Mouse (Mus musculus) hindbrain, embryonic 14.5 days (tissue): ENCODE results near the gene Ypel5. TPM values are rescaled to one million over a fixed set of nuclear protein-coding genes. Genes with fewer than 3 reads are reported as not detected.

Experiments
- ATAC-seq: fragments of 200-750 bp; cut with Nextera tagmentation; 2 replicates; pipeline ENCODE4 v1.8.0; 2017; ENCODE audit warnings: moderate number of reproducible peaks, mild to moderate bottlenecking, moderate TSS enrichment, moderate library complexity; ENCODE audit not compliant: low FRiP score
- DNase-seq: peaks from one replicate; pipeline ENCODE4 v3.0.0-alpha.2; 2015; ENCODE audit warnings: low spot score
- H3K27ac ChIP-seq: fragments of 300-500 bp; sonication (generic); 2 replicates; pipeline ENCODE4 v1.5.1; 2014; ENCODE audit warnings: mild to moderate bottlenecking, moderate library complexity
- H3K27me3 ChIP-seq: fragments of 300-500 bp; sonication (generic); 2 replicates; pipeline ENCODE4 v1.6.1; 2014; ENCODE audit warnings: mild to moderate bottlenecking, low read length, mixed read lengths; ENCODE audit not compliant: control insufficient read depth, insufficient read depth
- H3K36me3 ChIP-seq: fragments of 300-500 bp; sonication (generic); replicated peaks from 2 replicates; pipeline ENCODE4 v1.6.1; 2014; ENCODE audit not compliant: control insufficient read depth, insufficient read depth
- H3K4me1 ChIP-seq: fragments of 300-500 bp; sonication (generic); replicated peaks from 2 replicates; pipeline ENCODE4 v1.6.1; 2014; ENCODE audit warnings: antibody characterized with exemption, low read length, mixed read lengths; ENCODE audit not compliant: control insufficient read depth, insufficient read depth
- H3K4me2 ChIP-seq: fragments of 300-500 bp; sonication (generic); replicated peaks from 2 replicates; pipeline ENCODE4 v1.6.1; 2014; ENCODE audit warnings: mild to moderate bottlenecking, moderate library complexity
- H3K4me3 ChIP-seq: fragments of 300-500 bp; sonication (generic); replicated peaks from 2 replicates; pipeline ENCODE4 v1.5.1; 2014; ENCODE audit warnings: mild to moderate bottlenecking, low read length
- H3K9ac ChIP-seq: fragments of 300-500 bp; sonication (generic); 2 replicates; pipeline ENCODE4 v1.6.1; 2014
- H3K9me3 ChIP-seq: fragments of 300-500 bp; sonication (generic); 2 replicates; pipeline ENCODE4 v1.6.1; 2016; ENCODE audit warnings: low read length; ENCODE audit not compliant: control insufficient read depth
- WGBS: fragments of 180-500 bp; shearing (Covaris S2); extraction: QIAGEN DNeasy Blood & Tissue Kit; methylation state at CpG from one replicate; pipeline ENCODE4 v1.1.7; 2014; 5-methylcytosine and 5-hydroxymethylcytosine counted together
- polyA plus RNA-seq: library from polyadenylated mRNA; unstranded; fragments of >200 nt; fragmentation: Nextera tagmentation; extraction: Ambion mirVana; gene quantifications from 2 replicates; pipeline ENCODE4 v1.2.1, GENCODE M21; 2014

The Ypel5 gene
- polyA plus RNA-seq, 1 experiment from 2014 or later = 118 TPM

DNA sequence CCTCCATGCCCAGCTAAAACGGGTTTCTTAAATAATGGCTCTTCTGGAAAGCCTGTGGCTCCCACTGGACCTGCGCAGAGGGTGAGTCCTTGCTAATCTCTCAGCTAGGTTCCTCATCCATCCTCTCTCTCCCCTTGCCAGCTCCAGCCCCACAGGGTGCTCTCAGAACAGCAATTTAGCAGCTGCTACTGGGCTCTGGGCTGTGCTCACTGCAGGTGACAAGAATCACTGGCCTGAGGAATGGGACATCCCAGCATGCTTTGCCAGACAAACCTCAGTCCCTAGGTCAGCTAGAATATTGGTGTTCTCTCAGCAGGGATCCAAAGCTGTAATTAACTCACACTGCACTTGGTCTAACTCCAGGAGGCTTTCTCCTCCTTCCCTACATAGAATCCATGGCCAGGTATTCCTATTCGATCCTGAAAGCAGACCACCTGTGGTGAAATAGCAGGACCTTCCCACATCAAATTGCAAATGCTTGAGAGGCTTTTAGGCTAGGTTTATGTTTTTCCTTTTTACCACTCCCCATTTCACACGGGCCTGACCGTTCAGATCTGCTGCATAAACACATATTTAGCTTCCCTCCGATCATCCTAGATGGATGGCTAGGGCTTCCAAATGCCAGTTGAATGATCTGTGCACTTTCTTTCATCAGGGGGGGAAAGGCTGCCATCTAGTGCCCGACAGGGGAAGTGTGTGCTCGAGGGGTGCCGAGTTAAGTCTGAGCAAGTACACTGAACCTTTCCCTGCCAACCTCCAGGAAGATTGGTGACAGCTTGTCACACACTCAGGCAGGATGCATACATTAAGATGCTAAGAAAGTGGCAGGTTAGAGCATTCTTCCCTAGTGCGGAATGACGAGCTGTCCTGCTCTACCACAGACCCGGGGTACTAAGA is 22.6 kb upstream of the Ypel5 start:
- DNase-seq = peak; percentile 73
- no peak overlapping the region for H3K4me3 ChIP-seq
- no peak overlapping the region for H3K9ac ChIP-seq
- peak; percentile 46; the same call in 1 of the 2 replicates for ATAC-seq
- 19% methylated on average over 12 of the region's 12 CpGs for WGBS
- no peaks in the 10 kb centered on the region for H3K4me1 ChIP-seq
- H3K27me3 ChIP-seq = no peaks in the 10 kb centered on the region
- H3K27ac ChIP-seq = no peak overlapping the region
- H3K36me3 ChIP-seq = no peaks in the 10 kb centered on the region
- H3K4me2 ChIP-seq = peak overlapping the region; percentile 9; the same call in 1 of the 2 replicates
- H3K9me3 ChIP-seq = no peaks in the 10 kb centered on the region

GRCm38 (mm10) chr17:72817574-72817973 is 18.7 kb upstream of the Ypel5 start:
- H3K4me3 ChIP-seq = no peak overlapping the region
- DNase-seq (no peak), ATAC-seq (no peak)
- WGBS = 85% methylated on average over 5 of the region's 5 CpGs
- no peaks in the 10 kb centered on the region for H3K27me3 ChIP-seq
- no peak overlapping the region for H3K4me2 ChIP-seq
- H3K36me3 ChIP-seq = no peaks in the 10 kb centered on the region
- H3K9me3 ChIP-seq = no peaks in the 10 kb centered on the region
- H3K9ac ChIP-seq = no peak overlapping the region
- no peaks in the 10 kb centered on the region for H3K4me1 ChIP-seq
- no peak overlapping the region for H3K27ac ChIP-seq

- Histone ChIP-seq H3K9ac (no peak overlapping the region), H3K36me3 (no peaks in the 10 kb centered on the region), H3K27ac (no peak overlapping the region), H3K27me3 (no peaks in the 10 kb centered on the region), H3K4me3 (no peak overlapping the region), H3K4me1 (no peaks in the 10 kb centered on the region), H3K4me2 (no peak overlapping the region), H3K9me3 (no peaks in the 10 kb centered on the region)
- WGBS = 80% methylated on average over 2 of the region's 2 CpGs
- ATAC-seq = no peak
- no peak for DNase-seq
Observed at GRCm38 (mm10) chr17:72819714-72820113, 16.5 kb upstream of the Ypel5 start.

DNA sequence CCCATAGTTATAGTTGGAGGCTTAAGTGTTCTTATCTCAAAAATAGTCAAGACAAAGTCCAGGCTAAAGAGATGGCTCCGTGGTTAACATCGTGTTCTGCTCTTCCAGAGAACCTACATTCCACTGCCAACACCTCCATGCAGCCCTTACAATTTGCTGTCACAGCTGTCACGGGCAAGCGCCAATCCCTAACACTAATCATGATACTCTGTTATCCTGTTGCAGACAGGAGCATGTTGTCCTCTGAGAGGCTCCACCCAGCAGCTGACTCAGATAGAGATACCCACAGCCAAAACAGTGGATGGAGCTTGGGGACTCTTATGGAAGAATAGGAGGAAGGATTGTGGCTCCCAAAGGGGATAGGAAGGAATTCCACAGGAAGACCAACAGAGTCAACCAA is 15.8 kb upstream of the Ypel5 start:
- no peaks in the 10 kb centered on the region for H3K36me3 ChIP-seq
- H3K4me1 ChIP-seq = no peaks in the 10 kb centered on the region
- no peak overlapping the region for H3K9ac ChIP-seq
- H3K27me3 ChIP-seq = no peaks in the 10 kb centered on the region
- ATAC-seq (no peak), DNase-seq (no peak)
- H3K4me3 ChIP-seq = no peak overlapping the region
- H3K4me2 ChIP-seq = no peak overlapping the region
- no peaks in the 10 kb centered on the region for H3K9me3 ChIP-seq
- no peak overlapping the region for H3K27ac ChIP-seq
- WGBS = 73% methylated on average over 4 of the region's 4 CpGs

DNA sequence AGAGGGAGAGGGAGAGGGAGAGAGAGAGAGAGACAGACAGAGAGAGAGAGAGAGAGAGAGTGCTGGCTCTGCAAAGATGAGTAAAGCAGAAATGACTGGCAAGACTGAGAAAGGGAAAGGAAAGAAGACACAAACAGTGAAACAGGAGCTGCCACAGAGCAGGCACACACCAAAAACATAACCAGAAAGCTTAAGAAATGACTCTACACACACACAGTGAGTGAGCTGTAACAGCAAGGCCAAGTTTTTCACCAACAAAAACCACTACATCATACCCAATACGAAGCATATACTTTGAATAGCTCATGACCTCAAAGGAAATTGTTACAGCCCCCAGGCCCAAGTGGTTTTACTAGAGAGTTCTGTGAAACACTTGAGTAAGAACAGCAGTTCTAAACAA is 14.3 kb upstream of the Ypel5 start:
- H3K27ac ChIP-seq = no peak overlapping the region
- H3K9me3 ChIP-seq = no peaks in the 10 kb centered on the region
- DNase-seq = no peak
- no peak overlapping the region for H3K9ac ChIP-seq
- no peak overlapping the region for H3K4me3 ChIP-seq
- ATAC-seq = no peak
- 70% methylated on average over 1 of the region's 1 CpGs for WGBS
- no peaks in the 10 kb centered on the region for H3K36me3 ChIP-seq
- H3K4me2 ChIP-seq = no peak overlapping the region
- H3K4me1 ChIP-seq = no peaks in the 10 kb centered on the region
- H3K27me3 ChIP-seq = no peaks in the 10 kb centered on the region

GRCm38 (mm10) chr17:72826916-72827534 is 9.2 kb upstream of the Ypel5 start:
- H3K4me1 ChIP-seq = no peaks in the 10 kb centered on the region
- ATAC-seq (no peak), DNase-seq (no peak)
- WGBS = 85% methylated on average over 3 of the region's 3 CpGs
- no peaks in the 10 kb centered on the region for H3K27me3 ChIP-seq
- H3K9ac ChIP-seq = no peak overlapping the region
- H3K4me3 ChIP-seq = no peak overlapping the region
- no peaks in the 10 kb centered on the region for H3K9me3 ChIP-seq
- H3K27ac ChIP-seq = no peak overlapping the region
- H3K36me3 ChIP-seq = no peaks in the 10 kb centered on the region
- no peak overlapping the region for H3K4me2 ChIP-seq

DNA sequence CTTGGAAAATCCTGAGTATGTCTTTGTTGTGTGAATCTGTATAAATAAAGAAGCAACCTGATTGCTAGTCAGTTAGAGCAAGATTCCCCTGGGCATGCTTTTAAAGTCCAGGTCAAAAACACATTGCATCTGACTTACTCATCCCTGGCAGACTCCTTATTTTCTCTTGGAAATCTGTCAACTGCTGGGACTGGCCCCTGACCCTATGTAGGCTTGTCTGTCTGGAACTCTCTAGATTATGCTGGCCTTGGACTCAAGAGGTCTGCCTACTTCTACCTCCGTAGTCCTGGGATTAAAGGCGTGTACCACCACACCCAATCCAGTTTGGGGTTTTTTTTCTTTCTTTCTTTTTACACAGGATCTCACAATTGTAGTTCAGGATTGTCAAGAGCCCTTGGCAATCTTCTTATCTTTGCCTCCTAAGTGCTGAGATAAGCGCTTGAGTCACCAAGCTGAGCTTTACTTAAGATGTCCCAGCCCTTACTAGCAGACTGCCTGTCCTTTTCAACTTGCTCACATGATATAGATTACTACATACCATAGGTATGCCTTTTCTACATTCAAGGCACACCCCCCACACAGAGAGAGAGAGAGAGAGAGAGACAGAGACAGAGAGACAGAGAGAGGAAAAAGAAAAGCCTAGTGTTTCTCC is 8.1 kb upstream of the Ypel5 start:
- H3K9ac ChIP-seq = no peak overlapping the region
- WGBS = 86% methylated on average over 3 of the region's 3 CpGs

DNA sequence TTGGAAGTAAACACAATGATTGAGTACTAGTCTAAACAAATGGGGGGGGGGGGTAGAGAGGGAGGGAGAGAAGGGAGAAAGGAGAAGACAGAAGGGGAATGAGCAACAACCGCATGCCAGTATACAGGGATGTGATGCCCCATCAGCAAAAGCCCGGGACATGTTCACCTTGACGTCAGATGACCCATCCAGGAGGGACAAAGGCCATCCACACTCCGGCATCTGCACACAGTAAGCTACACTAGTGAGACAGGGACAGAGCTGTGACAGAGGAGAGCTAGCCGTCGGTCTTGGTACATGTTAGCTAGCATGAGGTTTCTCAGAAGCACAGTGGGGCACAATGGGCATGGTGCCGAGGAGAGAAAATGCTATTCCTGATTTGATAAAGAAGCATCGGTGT is 7.6 kb upstream of the Ypel5 start:
- no peaks in the 10 kb centered on the region for H3K27me3 ChIP-seq
- H3K9me3 ChIP-seq = no peaks in the 10 kb centered on the region
- H3K4me2 ChIP-seq = no peak overlapping the region
- ATAC-seq (no peak), DNase-seq (no peak)
- no peaks in the 10 kb centered on the region for H3K36me3 ChIP-seq
- H3K9ac ChIP-seq = no peak overlapping the region
- H3K27ac ChIP-seq = no peak overlapping the region
- no peaks in the 10 kb centered on the region for H3K4me1 ChIP-seq
- WGBS = 92% methylated on average over 8 of the region's 8 CpGs
- no peak overlapping the region for H3K4me3 ChIP-seq

More for the DNA sequence above, 8.1 kb upstream of the Ypel5 start:
- H3K27me3 ChIP-seq = no peaks in the 10 kb centered on the region
- H3K4me1 ChIP-seq = no peaks in the 10 kb centered on the region
- H3K4me2 ChIP-seq = no peak overlapping the region
- no peak overlapping the region for H3K4me3 ChIP-seq
- ATAC-seq (no peak), DNase-seq (no peak)
- H3K36me3 ChIP-seq = no peaks in the 10 kb centered on the region
- no peak overlapping the region for H3K27ac ChIP-seq
- H3K9me3 ChIP-seq = no peaks in the 10 kb centered on the region

- H3K36me3 ChIP-seq = 0 out of 2 replicates have a peak, but pooled peaks cover 3% of the 10 kb centered on the region
- H3K27ac ChIP-seq = peak overlapping the region; percentile 98
- peak overlapping the region; percentile 60 for H3K4me2 ChIP-seq
- peaks cover 16% of the 10 kb centered on the region for H3K4me1 ChIP-seq
- DNase-seq (peak; percentile 86), ATAC-seq (peak; percentile 78)
- WGBS = under 1% methylated on average over 74 of the region's 77 CpGs
- H3K27me3 ChIP-seq = no peaks in the 10 kb centered on the region
- H3K4me3 ChIP-seq = peak overlapping the region; percentile 88
- peak overlapping the region; percentile 91 for H3K9ac ChIP-seq
- H3K9me3 ChIP-seq = no peaks in the 10 kb centered on the region
Observed at GRCm38 (mm10) chr17:72837140-72837712, 973 bp downstream of the Ypel5 start.
